Mouse (Mus musculus) heart, embryonic 14.5 days (tissue): ENCODE data around the gene Tspear. TPM values are rescaled to one million over a fixed set of nuclear protein-coding genes. Genes with fewer than 3 reads are reported as not detected.

ENCODE experiments used
- ATAC-seq: fragments of 200-750 bp; cut with Nextera tagmentation; 2 replicates; pipeline ENCODE4 v1.8.0; 2017; ENCODE audit warnings: low read depth, moderate TSS enrichment; ENCODE audit not compliant: insufficient number of reproducible peaks, insufficient read depth, low FRiP score
- H3K27ac ChIP-seq, 2 experiments: fragments of 200-500 bp in 1 of 2; fragments of 300-500 bp in 1 of 2; sonication (generic) in 1 of 2; replicated peaks in 1 of 2; 2 replicates each; pipeline ENCODE4 v1.5.1; 2012 to 2014; ENCODE audit warnings: low read depth in 2 of 2, low read length in 2 of 2, control low read depth in 1 of 2, mild to moderate bottlenecking in 1 of 2, mixed read lengths in 1 of 2; ENCODE audit not compliant: control insufficient read depth in 1 of 2, insufficient read depth in 1 of 2
- H3K27me3 ChIP-seq: fragments of 300-500 bp; sonication (generic); 2 replicates; pipeline ENCODE4 v1.6.1; 2014; ENCODE audit warnings: mild to moderate bottlenecking, low read length, control low read depth; ENCODE audit not compliant: control insufficient read depth, insufficient read depth
- H3K36me3 ChIP-seq: fragments of 300-500 bp; sonication (generic); 2 replicates; pipeline ENCODE4 v1.6.1; 2014; ENCODE audit warnings: mild to moderate bottlenecking, control low read depth, low read length, mixed read lengths; ENCODE audit not compliant: control insufficient read depth, insufficient read depth
- H3K4me1 ChIP-seq, 2 experiments: fragments of 200-500 bp in 1 of 2; fragments of 300-500 bp in 1 of 2; sonication (generic) in 1 of 2; 2 replicates each; pipeline ENCODE4 v1.6.1; 2012 to 2014; ENCODE audit warnings: low read length in 2 of 2, control low read depth in 1 of 2, mixed read lengths in 1 of 2; ENCODE audit not compliant: control insufficient read depth in 2 of 2, insufficient read depth in 2 of 2
- H3K4me2 ChIP-seq: fragments of 300-500 bp; sonication (generic); 2 replicates; pipeline ENCODE4 v1.6.1; 2014; ENCODE audit warnings: mild to moderate bottlenecking, low read length
- H3K4me3 ChIP-seq, 2 experiments: fragments of 200-500 bp in 1 of 2; fragments of 300-500 bp in 1 of 2; sonication (generic) in 1 of 2; 2 replicates each; pipeline ENCODE4 v1.5.1; 2012 to 2014; ENCODE audit warnings: low read length in 2 of 2, mild to moderate bottlenecking in 2 of 2, control low read depth in 1 of 2, low read depth in 1 of 2, moderate library complexity in 1 of 2; ENCODE audit not compliant: control insufficient read depth in 1 of 2, insufficient read depth in 1 of 2
- H3K9ac ChIP-seq: fragments of 300-500 bp; sonication (generic); 2 replicates; pipeline ENCODE4 v1.6.1; 2014; ENCODE audit warnings: mild to moderate bottlenecking, low read length
- H3K9me3 ChIP-seq: fragments of 300-500 bp; sonication (generic); 2 replicates; pipeline ENCODE4 v1.6.1; 2016; ENCODE audit warnings: low read length, control low read depth; ENCODE audit not compliant: control insufficient read depth
- WGBS: fragments of 180-500 bp; shearing (Covaris S2); extraction: QIAGEN DNeasy Blood & Tissue Kit; methylation state at CpG from one replicate; pipeline ENCODE4 v1.1.7; 2014; 5-methylcytosine and 5-hydroxymethylcytosine counted together
- polyA plus RNA-seq: library from polyadenylated mRNA; unstranded; fragments of >200 nt; fragmentation: Nextera tagmentation; extraction: Ambion mirVana; gene quantifications from 2 replicates; pipeline ENCODE4 v1.2.1, GENCODE M21; 2014

The Tspear gene
- polyA plus RNA-seq, 1 experiment from 2014 or later = 0.09 TPM

GRCm38 (mm10) chr10:77901871-77902210 lies 215.5 kb downstream of the Tspear start:
- 5% methylated on average over 14 of the region's 14 CpGs for WGBS
- H3K4me1 ChIP-seq = peaks cover 5% of the 10 kb centered on the region in 2 experiments; a peak in 2 of 4 replicates
- peak; percentile 22; the same call in 1 of the 2 replicates for ATAC-seq
- peak overlapping the region; percentile 62 to 66 for H3K4me3 ChIP-seq
- H3K36me3 ChIP-seq = no peaks in the 10 kb centered on the region
- no peaks in the 10 kb centered on the region for H3K9me3 ChIP-seq
- H3K4me2 ChIP-seq = peak overlapping the region; percentile 93
- H3K9ac ChIP-seq = peak overlapping the region; percentile 70
- no peak overlapping the region for H3K27ac ChIP-seq
- peaks cover 8% of the 10 kb centered on the region; the same call in 1 of the 2 replicates for H3K27me3 ChIP-seq

GRCm38 (mm10) chr10:77902211-77902893 lies 216.0 kb downstream of the Tspear start, which contains the start of gene Lrrc3:
TSS of gene Lrrc3 (minus strand) at chr10:77902536.
- Histone ChIP-seq H3K4me3 (peak within 1 kb of the TSS; percentile 62 to 66), H3K4me1 (peaks cover 5% of the 10 kb centered on the region in 2 experiments; a peak in 2 of 4 replicates), H3K36me3 (no peaks in the 10 kb centered on the region), H3K4me2 (peak within 1 kb of the TSS; percentile 93), H3K27me3 (peaks cover 8% of the 10 kb centered on the region; the same call in 1 of the 2 replicates), H3K9ac (peak within 1 kb of the TSS; percentile 70), H3K9me3 (no peaks in the 10 kb centered on the region), H3K27ac (no peak within 1 kb of the TSS)
- WGBS = under 1% methylated on average over 45 of the region's 46 CpGs
- peak; percentile 57 for ATAC-seq

DNA sequence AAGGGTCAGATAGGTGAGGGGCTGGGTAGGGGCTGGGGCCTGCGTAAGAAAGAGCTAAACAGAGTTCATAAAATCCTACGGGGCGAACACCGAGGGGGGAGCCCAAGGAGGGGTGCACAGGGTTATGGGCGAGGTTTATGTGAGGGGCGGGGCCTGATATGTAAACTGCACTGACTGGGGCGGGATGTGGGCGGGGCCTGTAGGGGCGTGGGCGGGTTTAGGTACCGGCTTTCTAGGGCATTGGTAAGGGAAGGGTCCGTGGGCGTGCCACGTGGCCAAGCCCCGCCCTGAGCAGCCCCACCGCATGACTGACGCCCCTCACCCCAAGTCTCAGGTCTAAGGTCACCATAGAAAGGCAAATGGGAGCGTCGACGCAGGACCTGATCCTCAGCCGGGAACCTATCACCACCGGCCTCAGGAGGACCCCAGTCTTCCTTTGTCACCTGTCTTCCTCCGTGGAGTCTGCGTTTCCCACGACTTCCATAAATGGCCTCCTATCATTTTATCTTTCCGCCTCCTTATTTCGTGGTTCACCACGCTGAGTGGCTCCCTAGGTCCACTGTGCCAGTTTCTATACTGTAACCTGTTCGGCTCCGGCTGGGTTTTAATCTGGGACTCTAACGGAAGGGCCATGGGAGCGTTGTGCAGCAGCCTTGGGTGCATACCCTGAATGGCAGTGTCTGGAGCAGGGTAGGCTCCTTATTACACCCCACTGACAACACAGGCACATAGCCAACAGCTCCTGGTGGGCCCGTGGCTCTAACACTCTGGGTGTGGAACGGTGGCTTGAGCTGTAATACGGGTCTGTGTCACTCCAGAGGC lies 216.7 kb downstream of the Tspear start:
- Histone ChIP-seq H3K4me3 (peak overlapping the region; percentile 62 to 66), H3K4me2 (peak overlapping the region; percentile 93), H3K27me3 (peaks cover 8% of the 10 kb centered on the region; the same call in 1 of the 2 replicates), H3K9ac (peak overlapping the region; percentile 21; the same call in 1 of the 2 replicates), H3K36me3 (no peaks in the 10 kb centered on the region), H3K9me3 (no peaks in the 10 kb centered on the region), H3K4me1 (peaks cover 5% of the 10 kb centered on the region in 2 experiments; a peak in 2 of 4 replicates), H3K27ac (no peak overlapping the region)
- WGBS = 7% methylated on average over 35 of the region's 35 CpGs
- ATAC-seq = no peak; the same call in 1 of the 2 replicates

GRCm38 (mm10) chr10:77912605-77913004 lies 226.2 kb downstream of the Tspear start:
- no peak overlapping the region for H3K4me3 ChIP-seq
- no peaks in the 10 kb centered on the region for H3K27me3 ChIP-seq
- peak; percentile 86 for ATAC-seq
- H3K9ac ChIP-seq = no peak overlapping the region
- 15% methylated on average over 7 of the region's 7 CpGs for WGBS
- H3K27ac ChIP-seq = peak overlapping the region; percentile 30 to 35; a peak in 1 of 4 replicates
- no peaks in the 10 kb centered on the region for H3K36me3 ChIP-seq
- peaks cover 12 to 15% of the 10 kb centered on the region in 2 experiments for H3K4me1 ChIP-seq
- H3K4me2 ChIP-seq = no peak overlapping the region
- H3K9me3 ChIP-seq = no peaks in the 10 kb centered on the region

GRCm38 (mm10) chr10:77913292-77913691 lies 226.9 kb downstream of the Tspear start:
- Histone ChIP-seq H3K27ac (0 out of 4 replicates have a peak overlapping the region, but pooled peaks of 1 of the 2 experiments have one; percentile 35), H3K27me3 (no peaks in the 10 kb centered on the region), H3K9ac (no peak overlapping the region), H3K4me1 (peaks cover 12 to 15% of the 10 kb centered on the region in 2 experiments), H3K9me3 (no peaks in the 10 kb centered on the region), H3K4me3 (no peak overlapping the region), H3K36me3 (no peaks in the 10 kb centered on the region), H3K4me2 (no peak overlapping the region)
- 54% methylated on average over 4 of the region's 4 CpGs for WGBS
- no peak for ATAC-seq

DNA sequence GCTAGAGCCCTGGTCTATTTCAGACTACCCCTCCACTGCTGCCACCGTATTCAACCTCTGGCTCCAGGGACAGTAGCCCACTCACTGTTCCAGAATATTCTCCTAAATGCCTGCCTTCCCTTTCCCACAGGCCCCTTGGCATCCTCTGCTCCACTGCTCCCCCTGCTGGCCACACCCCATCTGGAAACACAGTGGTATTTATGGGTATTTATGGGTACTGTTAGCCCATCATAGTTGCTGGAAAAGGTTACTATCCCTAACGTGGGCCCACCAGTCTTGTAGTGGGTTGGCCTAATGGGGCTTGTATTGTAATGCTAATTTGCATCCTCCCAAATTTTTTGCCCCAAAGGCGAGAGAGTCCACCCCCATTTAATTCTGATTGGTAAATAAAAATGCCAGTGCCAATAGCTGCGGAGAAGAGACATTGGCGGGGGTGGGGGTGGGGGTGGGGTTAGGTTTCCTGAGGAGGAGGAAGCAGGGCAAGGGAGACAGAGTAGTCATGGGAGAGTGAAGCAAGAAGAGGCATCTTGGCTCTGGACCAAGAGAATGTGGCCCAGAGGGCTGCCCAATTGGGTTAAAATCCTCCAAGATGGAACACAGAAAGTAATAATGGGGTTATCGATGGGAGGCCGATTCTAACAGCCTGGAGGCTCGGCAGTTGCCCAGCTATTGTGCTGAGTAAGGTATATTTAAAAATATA lies 230.4 kb downstream of the Tspear start:
- WGBS = 60% methylated on average over 8 of the region's 8 CpGs
- Histone ChIP-seq H3K9ac (no peak overlapping the region), H3K4me3 (no peak overlapping the region), H3K27me3 (no peaks in the 10 kb centered on the region; the same call in 1 of the 2 replicates), H3K36me3 (no peaks in the 10 kb centered on the region), H3K9me3 (no peaks in the 10 kb centered on the region), H3K4me2 (no peak overlapping the region), H3K4me1 (peaks cover 12 to 15% of the 10 kb centered on the region in 2 experiments), H3K27ac (no peak overlapping the region)
- ATAC-seq = no peak

GRCm38 (mm10) chr10:77921009-77921408 lies 234.6 kb downstream of the Tspear start:
- H3K9me3 ChIP-seq = no peaks in the 10 kb centered on the region
- 0 out of 2 replicates have a peak, but pooled peaks have one; percentile 43 for ATAC-seq
- no peak overlapping the region for H3K27ac ChIP-seq
- no peaks in the 10 kb centered on the region for H3K4me1 ChIP-seq
- no peak overlapping the region for H3K4me2 ChIP-seq
- no peaks in the 10 kb centered on the region for H3K36me3 ChIP-seq
- 65% methylated on average over 5 of the region's 5 CpGs for WGBS
- H3K27me3 ChIP-seq = peaks cover 3% of the 10 kb centered on the region; the same call in 1 of the 2 replicates
- H3K9ac ChIP-seq = no peak overlapping the region
- no peak overlapping the region for H3K4me3 ChIP-seq
